Mouse (Mus musculus) CD4-positive helper T cell, adult 2 months (primary cell): Measurements from ENCODE around the gene Vmn2r91.
"Not testable (repeated sequence)": the region's sequence is repeated elsewhere in the genome, so short reads cannot be mapped to it uniquely, and the experiment has no call there.

Experiments
- DNase-seq: peaks from one replicate; pipeline ENCODE4 v3.0.0-alpha.2; 2012; ENCODE audit warnings: low read depth, missing footprints, low spot score

The Vmn2r91 gene

GRCm38 (mm10) chr17:18084716-18085115, at the start of gene Vmn2r91:
TSS of gene Vmn2r91 (plus strand) at chr17:18085016.
- not testable (repeated sequence) for DNase-seq

DNA sequence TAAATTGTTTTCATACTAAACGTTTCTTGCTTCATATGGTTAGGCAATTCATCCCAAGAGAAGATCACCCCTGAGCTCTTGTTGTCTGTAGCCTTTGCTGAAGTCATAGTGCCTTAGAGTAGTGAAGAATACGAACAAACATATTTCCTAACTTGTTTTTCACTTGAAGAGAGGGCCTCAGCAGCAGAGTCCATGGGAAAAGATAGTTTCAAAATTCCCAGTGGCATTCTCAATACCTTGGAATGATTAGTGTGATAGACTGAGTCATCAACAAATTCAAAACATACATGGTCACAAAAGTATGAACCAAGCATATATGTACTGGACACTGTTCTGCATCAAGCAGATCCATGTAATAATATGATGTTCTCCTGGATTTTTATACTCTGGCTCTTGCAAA, 35.7 kb upstream of the Vmn2r91 start, which contains the start of gene Vmn2r124:
Gene Vmn2r124 (plus strand): TSS at position 301 of the 400 bp plus-strand sequence.
- DNase-seq: no peak

- DNase-seq: not testable (repeated sequence)
Observed at GRCm38 (mm10) chr17:18095626-18096025, 10.8 kb downstream of the Vmn2r91 start.

GRCm38 (mm10) chr17:18102265-18102664, 17.4 kb downstream of the Vmn2r91 start:
- not testable (repeated sequence) for DNase-seq

GRCm38 (mm10) chr17:18151587-18151986, 66.8 kb downstream of the Vmn2r91 start, which contains the start of gene Vmn2r92:
TSS of gene Vmn2r92 (plus strand) at chr17:18151887.
- DNase-seq: not testable (repeated sequence)

GRCm38 (mm10) chr17:18161194-18161593, 76.4 kb downstream of the Vmn2r91 start:
- DNase-seq: not testable (repeated sequence)
